Mouse (Mus musculus): Measurements from ENCODE around the gene Alpk3. TPM values are rescaled to one million over a fixed set of nuclear protein-coding genes. Genes with fewer than 3 reads are reported as not detected.

Alpk3 gene
- polyA plus RNA-seq, 1 experiment: 0.31 TPM

DNA sequence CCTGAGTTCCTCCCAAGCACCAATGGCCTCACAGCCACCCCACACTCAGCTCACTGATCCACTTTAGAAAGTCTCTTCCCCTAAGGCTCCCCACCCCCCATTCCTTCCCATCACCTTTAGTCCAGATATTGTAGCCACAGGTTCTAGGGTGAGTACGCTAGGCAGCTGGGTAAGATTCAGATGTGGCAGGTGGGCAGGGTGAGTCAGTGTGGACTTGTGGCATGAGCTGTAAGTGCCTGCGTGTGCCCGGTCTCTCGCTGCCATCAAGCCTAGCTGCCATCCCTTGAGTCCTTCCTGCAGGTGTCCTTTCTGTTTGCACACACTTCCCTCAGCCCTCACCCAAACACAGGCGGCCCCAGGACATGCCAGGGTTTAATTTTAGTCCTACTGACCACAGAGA lies 42.9 kb downstream of the Alpk3 start:
- no peak for TF ChIP-seq CTCF (IDR thresholded peaks at IDR 0.05; ENCODE audit: extremely low read depth, insufficient read depth, low read length)
- TF ChIP-seq POLR2A (IDR thresholded peaks at IDR 0.05; ENCODE audit: extremely low read depth, insufficient read depth, low read length): no peak
- no peak overlapping the region for H3K4me3 ChIP-seq (ENCODE audit: insufficient read depth, low read length)
- H3K27ac ChIP-seq (ENCODE audit: insufficient read depth, low read length): no peak overlapping the region
- H3K4me1 ChIP-seq (ENCODE audit: control insufficient read depth, insufficient read depth, low read length): no peaks in the 10 kb centered on the region

DNA sequence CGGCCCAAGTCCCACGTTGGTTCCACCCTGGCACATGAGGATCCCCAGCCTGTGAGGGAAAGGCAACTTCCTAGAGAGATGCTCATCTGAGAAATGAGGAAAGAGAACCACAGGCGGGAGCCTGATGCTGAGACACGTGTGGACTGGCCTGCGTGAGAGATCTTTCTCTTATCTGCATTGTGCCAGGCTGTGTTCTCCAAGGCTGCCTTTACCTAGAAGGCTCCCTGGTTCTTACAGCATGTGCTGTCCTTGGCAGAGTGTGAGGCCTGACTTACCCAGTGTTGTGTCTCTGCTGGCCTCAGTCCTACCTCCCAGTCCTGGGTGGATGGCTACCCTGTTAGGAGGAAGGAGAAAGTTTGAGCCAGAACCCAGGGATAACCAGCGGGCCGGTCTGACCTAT lies 45.5 kb downstream of the Alpk3 start:
- Histone ChIP-seq H3K27ac (ENCODE audit: insufficient read depth, low read length) (no peak overlapping the region), H3K4me1 (ENCODE audit: control insufficient read depth, insufficient read depth, low read length) (no peaks in the 10 kb centered on the region), H3K4me3 (ENCODE audit: insufficient read depth, low read length) (no peak overlapping the region)
- TF ChIP-seq CTCF (IDR thresholded peaks at IDR 0.05; ENCODE audit: extremely low read depth, insufficient read depth, low read length) (no peak), POLR2A (IDR thresholded peaks at IDR 0.05; ENCODE audit: extremely low read depth, insufficient read depth, low read length) (no peak)

DNA sequence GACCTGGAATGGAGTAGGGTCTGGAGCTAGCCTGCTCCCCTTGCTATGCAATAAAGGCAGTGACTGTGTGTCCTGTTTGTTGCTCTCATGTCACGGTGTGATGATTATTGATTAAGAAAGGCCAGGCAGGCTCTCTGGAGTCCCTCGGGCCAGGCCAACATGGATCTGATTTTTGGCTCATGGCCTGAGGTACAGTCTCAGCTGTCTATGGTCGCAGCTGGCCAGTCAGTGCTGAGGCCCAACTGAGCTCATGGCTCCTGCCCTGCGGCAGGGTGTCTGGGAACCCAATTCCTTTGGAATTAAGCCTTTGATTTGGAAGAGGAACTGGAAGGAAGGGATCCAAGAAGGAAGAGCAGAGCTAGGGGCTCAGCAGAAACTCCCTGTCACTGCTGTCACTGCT lies 48.1 kb downstream of the Alpk3 start:
- no peak for TF ChIP-seq POLR2A (IDR thresholded peaks at IDR 0.05; ENCODE audit: extremely low read depth, insufficient read depth, low read length)
- no peak for TF ChIP-seq CTCF (IDR thresholded peaks at IDR 0.05; ENCODE audit: extremely low read depth, insufficient read depth, low read length)
- no peaks in the 10 kb centered on the region for H3K4me1 ChIP-seq (ENCODE audit: control insufficient read depth, insufficient read depth, low read length)
- H3K27ac ChIP-seq (ENCODE audit: insufficient read depth, low read length): no peak overlapping the region
- no peak overlapping the region for H3K4me3 ChIP-seq (ENCODE audit: insufficient read depth, low read length)

DNA sequence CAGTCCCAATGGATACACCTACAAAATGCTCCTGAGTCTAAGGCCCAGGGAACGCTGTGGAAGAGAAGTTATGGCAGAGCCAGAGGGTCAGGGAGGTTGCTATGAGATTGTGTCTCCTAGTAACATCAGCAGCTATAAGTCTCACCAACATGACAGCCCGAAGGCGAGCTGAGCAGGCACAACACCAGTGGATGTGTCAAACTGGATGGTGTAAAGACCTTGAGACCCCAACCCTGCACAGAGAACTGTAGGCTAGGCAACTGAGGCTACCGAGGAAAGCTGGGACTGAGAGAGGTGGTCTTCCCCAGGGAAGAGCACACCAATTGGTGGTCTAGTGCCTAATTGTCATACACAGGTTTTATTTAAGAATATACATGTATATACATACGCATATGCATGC lies 50.8 kb downstream of the Alpk3 start:
- TF ChIP-seq CTCF (IDR thresholded peaks at IDR 0.05; ENCODE audit: extremely low read depth, insufficient read depth, low read length) (no peak), POLR2A (IDR thresholded peaks at IDR 0.05; ENCODE audit: extremely low read depth, insufficient read depth, low read length) (no peak)
- H3K27ac ChIP-seq (ENCODE audit: insufficient read depth, low read length): no peak overlapping the region
- no peak overlapping the region for H3K4me3 ChIP-seq (ENCODE audit: insufficient read depth, low read length)
- H3K4me1 ChIP-seq (ENCODE audit: control insufficient read depth, insufficient read depth, low read length): no peaks in the 10 kb centered on the region

- TF ChIP-seq CTCF (IDR thresholded peaks at IDR 0.05; ENCODE audit: extremely low read depth, insufficient read depth, low read length): no peak
- no peaks in the 10 kb centered on the region for H3K4me1 ChIP-seq (ENCODE audit: control insufficient read depth, insufficient read depth, low read length)
- no peak overlapping the region for H3K27ac ChIP-seq (ENCODE audit: insufficient read depth, low read length)
Observed at GRCm38 (mm10) chr7:81109717-81110651, 52.6 kb downstream of the Alpk3 start.

DNA sequence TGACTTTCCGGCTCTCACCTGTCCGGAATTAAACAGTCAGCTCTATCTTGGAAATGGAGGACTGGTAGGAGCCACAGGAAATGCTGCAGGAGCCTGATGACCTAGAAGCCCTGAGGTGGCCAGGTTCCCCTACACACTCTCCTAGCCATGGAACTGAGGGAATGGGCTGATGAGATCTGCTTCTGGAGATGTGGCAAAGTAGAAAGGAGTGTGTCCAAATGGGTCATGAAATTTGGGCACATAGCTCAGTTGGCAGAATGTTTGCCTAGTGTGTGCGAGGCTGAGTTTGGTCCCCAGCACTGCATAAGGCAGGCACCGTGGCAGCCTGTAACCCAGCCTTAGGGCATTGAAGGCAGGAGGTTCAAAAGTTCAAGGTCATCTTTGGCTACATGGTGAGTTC lies 53.4 kb downstream of the Alpk3 start:
- H3K4me1 ChIP-seq (ENCODE audit: control insufficient read depth, insufficient read depth, low read length): no peaks in the 10 kb centered on the region
- no peak overlapping the region for H3K27ac ChIP-seq (ENCODE audit: insufficient read depth, low read length)
- no peak for TF ChIP-seq CTCF (IDR thresholded peaks at IDR 0.05; ENCODE audit: extremely low read depth, insufficient read depth, low read length)
- TF ChIP-seq POLR2A (IDR thresholded peaks at IDR 0.05; ENCODE audit: extremely low read depth, insufficient read depth, low read length): no peak

More at GRCm38 (mm10) chr7:81109717-81110651, 52.6 kb downstream of the Alpk3 start:
- H3K4me3 ChIP-seq (ENCODE audit: insufficient read depth, low read length): no peak overlapping the region

GRCm38 (mm10) chr7:81111729-81112128 lies 54.3 kb downstream of the Alpk3 start:
- TF ChIP-seq POLR2A (IDR thresholded peaks at IDR 0.05; ENCODE audit: extremely low read depth, insufficient read depth, low read length) (no peak), CTCF (IDR thresholded peaks at IDR 0.05; ENCODE audit: extremely low read depth, insufficient read depth, low read length) (no peak)
- Histone ChIP-seq H3K4me1 (ENCODE audit: control insufficient read depth, insufficient read depth, low read length) (no peaks in the 10 kb centered on the region), H3K27ac (ENCODE audit: insufficient read depth, low read length) (no peak overlapping the region), H3K4me3 (ENCODE audit: insufficient read depth, low read length) (no peak overlapping the region)

More for the DNA sequence above, 53.4 kb downstream of the Alpk3 start:
- no peak overlapping the region for H3K4me3 ChIP-seq (ENCODE audit: insufficient read depth, low read length)

DNA sequence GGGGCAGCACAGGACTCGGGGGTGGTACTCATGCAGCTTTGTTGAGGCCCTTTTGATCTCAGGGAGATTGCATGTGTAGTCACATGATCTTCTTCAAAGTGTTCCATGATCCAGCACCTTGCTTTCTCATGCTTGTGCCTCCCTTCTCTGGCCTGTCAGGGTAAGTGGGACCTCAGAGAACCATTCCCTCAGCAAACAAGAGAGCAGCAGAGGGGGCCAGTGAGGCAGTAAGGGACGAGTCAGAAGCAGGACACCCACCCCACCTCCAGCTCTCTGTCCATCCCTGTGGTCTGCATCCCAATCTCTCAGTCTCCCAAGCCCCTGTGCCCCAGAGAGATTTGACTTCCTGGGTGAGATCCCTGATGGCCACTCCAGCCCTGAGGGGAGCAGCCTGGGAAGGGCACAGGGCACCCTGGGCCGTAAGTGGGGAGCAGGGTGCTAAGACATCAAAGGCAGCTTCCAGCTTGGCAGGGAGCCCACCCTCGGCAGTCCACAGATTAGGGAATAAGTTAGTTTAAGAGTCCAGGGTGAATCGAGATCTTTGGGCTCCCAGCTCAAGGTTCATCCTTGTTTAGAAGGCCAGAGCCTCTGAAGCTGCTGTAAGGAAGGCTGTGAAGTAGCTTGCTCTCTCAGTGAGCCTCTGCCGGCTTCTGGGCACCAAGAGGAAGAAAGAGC lies 55.4 kb downstream of the Alpk3 start:
- Histone ChIP-seq H3K27ac (ENCODE audit: insufficient read depth, low read length) (no peak overlapping the region), H3K4me1 (ENCODE audit: control insufficient read depth, insufficient read depth, low read length) (no peaks in the 10 kb centered on the region), H3K4me3 (ENCODE audit: insufficient read depth, low read length) (no peak overlapping the region)
- TF ChIP-seq POLR2A (IDR thresholded peaks at IDR 0.05; ENCODE audit: extremely low read depth, insufficient read depth, low read length): no peak
- TF ChIP-seq CTCF (IDR thresholded peaks at IDR 0.05; ENCODE audit: extremely low read depth, insufficient read depth, low read length): no peak

DNA sequence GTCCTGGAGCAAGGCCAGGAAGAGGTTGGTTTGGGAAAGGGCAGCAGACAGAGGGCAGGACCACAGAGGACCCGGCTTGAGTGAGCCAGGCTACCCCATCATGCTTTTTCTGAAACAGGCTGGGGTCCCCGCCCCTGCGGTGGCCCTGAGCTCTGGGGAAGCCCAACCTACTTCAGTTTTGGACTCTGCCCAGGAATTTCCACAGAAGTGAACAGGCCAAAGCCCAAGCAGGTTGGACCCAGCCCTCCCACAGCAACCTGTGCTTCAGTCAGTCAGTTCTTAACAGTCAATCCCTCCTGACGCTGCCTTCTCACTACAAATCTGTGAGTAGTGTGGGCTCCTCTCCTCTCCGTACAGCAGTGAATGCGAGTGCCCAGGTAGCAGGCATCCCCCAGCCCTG lies 57.2 kb downstream of the Alpk3 start, which contains the start of gene Slc28a1:
Gene Slc28a1 (plus strand): TSS at position 245 of the 400 bp plus-strand sequence.
- Histone ChIP-seq H3K27ac (ENCODE audit: insufficient read depth, low read length) (no peak within 1 kb of the TSS), H3K4me1 (ENCODE audit: control insufficient read depth, insufficient read depth, low read length) (no peaks in the 10 kb centered on the region), H3K4me3 (ENCODE audit: insufficient read depth, low read length) (no peak within 1 kb of the TSS)
- TF ChIP-seq POLR2A (IDR thresholded peaks at IDR 0.05; ENCODE audit: extremely low read depth, insufficient read depth, low read length): no peak
- no peak for TF ChIP-seq CTCF (IDR thresholded peaks at IDR 0.05; ENCODE audit: extremely low read depth, insufficient read depth, low read length)

All from cortical plate, adult 2 months (tissue).